Mouse (Mus musculus) heart, embryonic 15.5 days (tissue): ENCODE results near the gene Ctdnep1. TPM values are rescaled to one million over a fixed set of nuclear protein-coding genes. Genes with fewer than 3 reads are reported as not detected.
A peak's percentile ranks its signal among the peaks of the same experiment; 100 is the strongest.
"Not testable (repeated sequence)": the region's sequence is repeated elsewhere in the genome, so short reads cannot be mapped to it uniquely, and the experiment has no call there.

Experiments
- ATAC-seq: fragments of 200-750 bp; cut with Nextera tagmentation; replicated peaks from 2 replicates; pipeline ENCODE4 v1.8.0; 2017; ENCODE audit warnings: low read depth, moderate TSS enrichment; ENCODE audit not compliant: insufficient number of reproducible peaks, insufficient read depth, low FRiP score
- H3K27ac ChIP-seq: fragments of 300-500 bp; sonication (generic); 2 replicates; pipeline ENCODE4 v1.5.1; 2015; ENCODE audit warnings: mild to moderate bottlenecking, inconsistent platforms
- H3K27me3 ChIP-seq: fragments of 300-500 bp; sonication (generic); 2 replicates; pipeline ENCODE4 v1.6.1; 2015; ENCODE audit warnings: inconsistent platforms
- H3K36me3 ChIP-seq: fragments of 300-500 bp; sonication (generic); 2 replicates; pipeline ENCODE4 v1.6.1; 2015; ENCODE audit warnings: mild to moderate bottlenecking, inconsistent platforms
- H3K4me1 ChIP-seq: fragments of 300-500 bp; sonication (generic); replicated peaks from 2 replicates; pipeline ENCODE4 v1.6.1; 2015; ENCODE audit warnings: inconsistent platforms
- H3K4me2 ChIP-seq: fragments of 300-500 bp; sonication (generic); 2 replicates; pipeline ENCODE4 v1.6.1; 2015; ENCODE audit warnings: inconsistent platforms, mild to moderate bottlenecking, moderate library complexity
- H3K4me3 ChIP-seq: fragments of 300-500 bp; sonication (generic); 2 replicates; pipeline ENCODE4 v1.5.1; 2015; ENCODE audit warnings: mild to moderate bottlenecking, inconsistent platforms
- H3K9ac ChIP-seq: fragments of 300-500 bp; sonication (generic); 2 replicates; pipeline ENCODE4 v1.6.1; 2015; ENCODE audit warnings: mild to moderate bottlenecking, inconsistent platforms
- H3K9me3 ChIP-seq: fragments of 300-500 bp; sonication (generic); replicated peaks from 2 replicates; pipeline ENCODE4 v1.6.1; 2016; ENCODE audit warnings: inconsistent platforms
- WGBS: fragments of 180-500 bp; shearing (Covaris S2); methylation state at CpG from one replicate; pipeline ENCODE4 v1.1.7; 2015; ENCODE audit warnings: mixed read lengths; 5-methylcytosine and 5-hydroxymethylcytosine counted together
- polyA plus RNA-seq: library from polyadenylated mRNA; unstranded; fragments of >200 nt; fragmentation: Nextera tagmentation; extraction: Ambion mirVana; gene quantifications from 2 replicates; pipeline ENCODE4 v1.2.1, GENCODE M21; 2015

Gene Ctdnep1
- polyA plus RNA-seq, 1 experiment from 2014 or later: 19.9 TPM

DNA sequence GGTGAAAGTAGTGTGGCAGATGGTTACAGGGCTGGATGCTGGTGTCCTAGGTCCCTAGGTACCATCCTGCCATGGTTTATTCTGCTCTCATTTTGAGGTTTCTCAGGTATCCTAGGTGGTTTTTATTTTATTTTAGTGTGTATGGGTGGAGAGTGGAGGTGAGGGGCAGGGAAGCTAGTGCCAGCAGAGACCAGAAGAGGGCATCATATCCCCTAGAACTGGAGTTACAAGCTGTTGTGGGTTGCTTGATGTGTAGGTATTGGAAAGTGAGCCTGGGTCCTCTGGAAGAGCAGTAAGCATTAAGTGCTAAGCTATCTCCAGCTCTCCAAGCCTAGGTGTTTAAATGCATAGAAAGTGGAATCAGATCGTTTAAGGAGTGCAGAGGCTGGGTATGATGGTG is 28.7 kb upstream of the Ctdnep1 start:
- Histone ChIP-seq H3K9me3 (no peaks in the 10 kb centered on the region), H3K9ac (no peak overlapping the region), H3K4me3 (no peak overlapping the region), H3K27me3 (no peaks in the 10 kb centered on the region), H3K36me3 (no peaks in the 10 kb centered on the region), H3K27ac (no peak overlapping the region), H3K4me1 (peaks cover 18% of the 10 kb centered on the region), H3K4me2 (no peak overlapping the region)
- 37% methylated on average over 1 of the region's 1 CpGs for WGBS
- ATAC-seq: no peak

DNA sequence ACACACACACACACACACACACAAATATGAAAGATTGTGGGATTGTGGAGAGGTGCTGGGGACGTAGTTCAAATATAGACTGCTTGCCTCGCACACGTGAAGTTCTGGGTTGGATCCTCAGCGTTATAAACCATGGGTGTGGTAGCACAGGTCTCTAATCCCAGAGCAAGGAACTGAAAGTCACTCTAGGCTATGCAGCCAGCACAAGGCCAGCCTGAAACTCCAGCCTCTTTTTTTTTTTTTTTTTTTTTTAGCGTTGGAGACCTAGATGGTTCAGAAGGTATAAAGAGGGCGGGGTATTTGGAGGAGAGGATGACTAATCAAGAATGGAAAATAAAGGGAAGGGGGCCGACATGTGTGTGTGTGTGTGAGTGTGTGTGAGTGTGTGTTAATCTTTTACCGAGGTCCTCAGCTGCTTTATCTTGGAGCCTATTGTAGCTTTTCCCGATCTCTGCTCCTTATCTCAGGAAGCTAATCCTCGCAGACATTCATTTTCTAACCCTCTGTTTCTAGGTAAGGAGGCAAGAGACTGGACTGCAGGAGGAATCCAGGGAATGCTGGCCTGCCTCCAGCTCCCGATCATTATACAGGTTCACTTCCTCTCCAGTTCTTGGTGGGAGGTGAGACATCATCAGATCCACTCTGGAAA is 27.6 kb upstream of the Ctdnep1 start:
- WGBS: 35% methylated on average over 11 of the region's 11 CpGs
- Histone ChIP-seq H3K27me3 (no peaks in the 10 kb centered on the region), H3K36me3 (no peaks in the 10 kb centered on the region), H3K9ac (no peak overlapping the region; the same call in 1 of the 2 replicates), H3K4me3 (no peak overlapping the region), H3K4me2 (no peak overlapping the region), H3K27ac (no peak overlapping the region), H3K9me3 (no peaks in the 10 kb centered on the region), H3K4me1 (peaks cover 15% of the 10 kb centered on the region)
- no peak for ATAC-seq

DNA sequence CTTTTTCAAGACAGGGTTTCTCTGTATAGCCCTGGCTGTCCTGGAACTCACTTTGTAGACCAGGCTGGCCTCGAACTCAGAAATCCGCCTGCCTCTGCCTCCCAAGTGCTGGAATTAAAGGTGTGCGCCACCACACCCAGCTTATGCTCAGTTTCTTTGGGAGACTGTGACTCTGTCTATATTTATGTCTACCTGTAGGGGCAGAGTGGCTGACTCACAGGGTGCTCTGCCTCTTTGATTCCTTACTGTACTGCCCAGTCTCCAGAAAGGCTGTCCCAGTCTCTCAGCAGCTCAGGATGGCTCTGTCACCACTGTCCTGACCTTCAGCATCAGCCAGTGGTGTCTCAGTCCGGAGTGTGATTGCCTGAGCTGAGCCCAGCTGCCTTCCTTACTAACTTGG is 25.3 kb upstream of the Ctdnep1 start:
- H3K4me2 ChIP-seq, H3K4me3 ChIP-seq, H3K27ac ChIP-seq, H3K9me3 ChIP-seq, H3K27me3 ChIP-seq, ATAC-seq, H3K9ac ChIP-seq, H3K36me3 ChIP-seq, H3K4me1 ChIP-seq: not testable (repeated sequence)
- WGBS: 79% methylated on average over 4 of the region's 4 CpGs

DNA sequence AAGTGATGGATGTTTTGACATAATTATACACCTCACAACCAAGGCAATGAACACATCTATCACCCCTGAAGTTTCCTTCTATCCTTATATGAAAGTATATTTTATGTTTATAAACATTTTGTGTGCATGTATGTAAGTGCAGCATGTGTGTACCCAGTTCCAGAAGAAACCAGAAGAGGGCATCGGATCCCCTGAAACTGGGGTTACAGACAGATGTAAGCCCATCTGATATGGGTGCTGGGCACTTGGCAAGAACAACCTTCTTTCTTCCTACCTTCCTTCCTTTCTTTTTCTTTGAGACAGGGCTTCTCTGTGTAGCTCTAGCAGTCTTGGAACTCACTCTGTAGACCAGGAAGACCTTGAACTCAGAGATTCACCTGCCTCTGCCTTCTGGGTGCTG is 24.7 kb upstream of the Ctdnep1 start:
- WGBS: 86% methylated on average over 1 of the region's 1 CpGs

DNA sequence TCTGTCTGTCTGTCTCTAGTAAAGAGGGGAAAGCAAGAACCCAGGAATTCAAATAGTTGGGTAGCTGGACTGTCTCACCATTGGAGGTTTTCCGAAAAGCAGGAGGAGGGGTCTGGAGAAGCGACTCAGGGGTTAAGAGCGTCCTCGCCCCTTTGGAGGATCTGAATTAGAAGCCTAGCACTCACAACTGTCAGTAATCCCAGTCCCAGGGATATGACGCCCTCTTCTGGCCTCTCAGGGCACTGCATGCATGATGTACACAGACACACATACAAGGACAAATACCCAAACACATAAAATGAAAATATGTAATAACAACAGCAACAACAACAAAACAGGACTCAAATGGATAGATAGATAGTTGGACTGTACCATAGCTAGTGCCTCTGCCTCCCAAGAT is 20.3 kb upstream of the Ctdnep1 start:
- Histone ChIP-seq H3K9ac (no peak overlapping the region), H3K4me1 (peaks cover 7% of the 10 kb centered on the region), H3K27me3 (peaks cover 50% of the 10 kb centered on the region), H3K4me3 (no peak overlapping the region), H3K9me3 (no peaks in the 10 kb centered on the region), H3K4me2 (no peak overlapping the region), H3K36me3 (no peaks in the 10 kb centered on the region), H3K27ac (no peak overlapping the region)
- 35% methylated on average over 5 of the region's 5 CpGs for WGBS
- no peak for ATAC-seq

More for the DNA sequence above, 24.7 kb upstream of the Ctdnep1 start:
- Histone ChIP-seq H3K9ac (no peak overlapping the region), H3K27me3 (peaks cover 9% of the 10 kb centered on the region; the same call in 1 of the 2 replicates), H3K36me3 (no peaks in the 10 kb centered on the region), H3K9me3 (no peaks in the 10 kb centered on the region), H3K27ac (no peak overlapping the region), H3K4me2 (no peak overlapping the region), H3K4me1 (peaks cover 6% of the 10 kb centered on the region; the same call in 1 of the 2 replicates), H3K4me3 (no peak overlapping the region)
- ATAC-seq: no peak

DNA sequence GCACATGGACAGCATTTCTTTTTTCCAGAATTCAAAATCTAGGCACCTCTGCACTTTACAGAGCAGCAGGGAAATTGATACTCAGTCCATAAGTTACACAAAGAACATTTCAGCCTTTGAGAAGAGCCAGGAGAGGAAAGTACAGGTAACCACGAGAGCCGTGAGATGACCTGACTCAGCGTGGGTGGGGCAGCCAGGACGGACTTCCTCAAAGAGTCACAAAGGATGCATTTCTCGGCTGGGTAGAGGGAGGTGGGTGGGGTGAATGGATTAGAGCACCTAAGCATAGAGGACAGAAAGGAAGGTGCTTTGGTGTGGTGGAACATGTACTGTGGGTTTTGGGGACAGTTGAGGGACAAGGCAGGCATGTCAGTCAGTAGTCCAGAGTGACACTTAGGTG is 19.1 kb upstream of the Ctdnep1 start:
- Histone ChIP-seq H3K9ac (no peak overlapping the region), H3K4me1 (peaks cover 18% of the 10 kb centered on the region), H3K4me3 (no peak overlapping the region), H3K27me3 (peaks cover 62% of the 10 kb centered on the region), H3K27ac (no peak overlapping the region), H3K4me2 (no peak overlapping the region), H3K9me3 (no peaks in the 10 kb centered on the region), H3K36me3 (no peaks in the 10 kb centered on the region)
- 38% methylated on average over 5 of the region's 5 CpGs for WGBS
- ATAC-seq: no peak

DNA sequence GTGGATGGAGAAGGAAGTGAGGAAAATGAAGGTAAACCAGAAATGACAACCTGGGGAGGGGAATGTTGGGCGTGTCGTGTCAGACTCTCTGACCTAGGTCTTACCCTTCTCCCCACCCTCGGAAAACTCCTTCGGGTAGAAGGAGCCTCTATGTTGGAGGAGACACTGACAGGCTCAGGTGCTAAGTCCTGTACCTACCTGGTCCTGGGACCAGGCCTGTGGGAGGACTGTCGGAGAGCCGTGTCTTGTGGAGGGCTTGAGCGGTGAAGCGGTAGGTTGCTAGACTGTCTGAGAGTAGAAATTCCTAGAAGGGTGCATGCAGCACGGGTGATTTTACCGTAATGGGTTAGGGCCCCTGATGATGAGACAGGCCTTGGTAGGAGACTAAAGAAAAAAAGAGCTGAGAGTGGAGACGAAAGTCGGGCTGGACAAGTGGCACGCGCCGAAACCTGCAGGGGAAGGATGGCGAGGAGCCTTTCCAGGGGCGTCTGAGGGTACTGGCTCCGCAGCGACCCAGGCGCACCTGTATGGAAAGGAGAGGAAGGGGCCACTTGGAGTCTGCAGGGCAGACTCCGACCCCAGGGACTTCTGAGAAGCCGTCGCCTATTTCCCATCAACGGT is 16.2 kb upstream of the Ctdnep1 start, which contains the start of gene Cldn7:
Gene Cldn7 (plus strand): TSS at position 130 of the 621 bp plus-strand sequence.
- Histone ChIP-seq H3K4me1 (peaks cover 20% of the 10 kb centered on the region), H3K4me2 (peak within 1 kb of the TSS; percentile 84), H3K9me3 (no peaks in the 10 kb centered on the region), H3K4me3 (peak within 1 kb of the TSS; percentile 51), H3K36me3 (peaks cover 17% of the 10 kb centered on the region), H3K27me3 (peaks cover 68% of the 10 kb centered on the region), H3K9ac (no peak within 1 kb of the TSS), H3K27ac (no peak within 1 kb of the TSS)
- 12% methylated on average over 24 of the region's 24 CpGs for WGBS
- 0 out of 2 replicates have a peak, but pooled peaks have one; percentile 6 for ATAC-seq

DNA sequence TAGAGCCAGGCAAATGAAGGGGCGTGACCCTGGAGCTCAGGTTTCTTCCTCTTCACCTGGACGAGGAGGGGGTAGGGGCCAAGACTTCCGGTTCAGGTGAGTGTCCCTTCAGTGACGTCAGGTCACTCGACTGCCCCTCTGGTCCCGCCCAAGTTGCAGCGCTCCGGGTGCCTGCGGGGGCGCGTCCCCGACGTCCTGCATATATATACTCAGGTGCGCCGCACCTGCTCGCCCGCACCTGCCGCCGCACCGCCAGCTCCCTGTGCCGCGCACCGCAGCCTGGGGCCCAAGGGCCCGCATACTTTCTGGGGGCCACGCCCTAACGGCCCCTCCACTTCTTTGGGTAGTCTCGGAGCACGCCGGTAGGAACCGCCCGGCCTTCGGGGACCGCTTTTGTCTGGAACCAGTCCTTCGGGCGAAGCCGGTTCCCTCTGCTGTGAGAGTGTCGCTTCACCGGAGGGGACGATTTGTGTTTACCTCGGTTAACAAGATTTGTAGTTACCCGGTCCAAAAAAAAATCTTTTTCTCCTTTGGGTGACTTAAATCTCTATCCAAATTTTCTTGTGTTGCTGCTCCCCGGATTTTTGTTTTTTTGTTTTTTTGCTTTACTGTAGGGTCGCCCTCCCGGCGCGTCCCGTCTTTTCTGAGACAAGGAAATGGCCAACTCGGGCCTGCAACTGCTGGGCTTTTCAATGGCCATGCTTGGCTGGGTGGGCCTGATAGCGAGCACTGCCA is 15.5 kb upstream of the Ctdnep1 start:
- peak overlapping the region; percentile 51 for H3K4me3 ChIP-seq
- H3K4me2 ChIP-seq: peak overlapping the region; percentile 84
- ATAC-seq: 0 out of 2 replicates have a peak, but pooled peaks have one; percentile 12
- H3K9me3 ChIP-seq: no peaks in the 10 kb centered on the region
- 3% methylated on average over 49 of the region's 49 CpGs for WGBS
- peaks cover 20% of the 10 kb centered on the region for H3K4me1 ChIP-seq
- peaks cover 68% of the 10 kb centered on the region for H3K27me3 ChIP-seq
- no peak overlapping the region for H3K27ac ChIP-seq
- H3K9ac ChIP-seq: no peak overlapping the region
- peaks cover 23% of the 10 kb centered on the region for H3K36me3 ChIP-seq

DNA sequence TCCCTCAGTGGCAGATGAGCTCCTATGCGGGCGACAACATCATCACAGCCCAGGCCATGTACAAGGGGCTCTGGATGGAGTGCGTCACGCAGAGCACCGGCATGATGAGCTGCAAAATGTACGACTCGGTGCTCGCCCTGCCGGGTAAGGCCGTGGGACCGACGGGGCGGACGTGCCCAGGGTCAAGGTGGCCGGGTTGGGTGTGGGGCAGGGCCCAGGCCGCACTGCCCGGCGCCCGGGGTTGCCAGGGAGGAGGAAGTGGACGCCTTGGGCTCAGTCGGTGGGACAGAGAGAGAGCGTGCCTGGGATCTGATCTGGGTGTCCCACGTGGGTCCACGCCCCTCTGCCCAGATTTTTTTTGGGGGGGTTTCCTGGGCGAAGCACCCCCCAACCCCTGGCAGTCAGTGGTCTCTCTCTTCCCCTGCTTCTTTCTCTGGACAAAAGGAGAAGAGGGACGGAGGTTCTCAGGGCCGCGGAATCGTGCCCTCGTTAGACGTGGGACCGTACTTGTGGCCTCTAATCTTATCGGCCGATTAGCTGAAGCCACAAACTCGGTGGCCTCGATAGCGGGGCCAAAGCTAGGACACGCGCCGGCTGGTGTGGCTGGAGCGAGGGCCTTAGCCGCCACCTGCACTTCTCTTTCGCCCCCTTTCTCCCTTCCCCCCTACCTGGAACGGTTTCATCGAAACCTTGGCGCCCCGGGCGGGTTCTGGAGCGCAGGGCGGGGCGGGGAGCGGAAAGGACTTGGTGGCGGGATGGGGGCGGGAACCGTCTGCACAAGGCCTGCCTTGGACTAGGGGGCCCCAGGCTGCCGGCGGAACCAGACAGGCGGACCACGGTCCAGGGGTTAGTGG is 14.7 kb upstream of the Ctdnep1 start:
- Histone ChIP-seq H3K27me3 (peaks cover 65% of the 10 kb centered on the region), H3K27ac (no peak overlapping the region), H3K9ac (peak overlapping the region; percentile 51), H3K36me3 (peaks cover 23% of the 10 kb centered on the region), H3K9me3 (no peaks in the 10 kb centered on the region), H3K4me1 (peaks cover 20% of the 10 kb centered on the region), H3K4me2 (peak overlapping the region; percentile 84), H3K4me3 (peak overlapping the region; percentile 51)
- peak; percentile 64 for ATAC-seq
- 1% methylated on average over 53 of the region's 59 CpGs for WGBS

DNA sequence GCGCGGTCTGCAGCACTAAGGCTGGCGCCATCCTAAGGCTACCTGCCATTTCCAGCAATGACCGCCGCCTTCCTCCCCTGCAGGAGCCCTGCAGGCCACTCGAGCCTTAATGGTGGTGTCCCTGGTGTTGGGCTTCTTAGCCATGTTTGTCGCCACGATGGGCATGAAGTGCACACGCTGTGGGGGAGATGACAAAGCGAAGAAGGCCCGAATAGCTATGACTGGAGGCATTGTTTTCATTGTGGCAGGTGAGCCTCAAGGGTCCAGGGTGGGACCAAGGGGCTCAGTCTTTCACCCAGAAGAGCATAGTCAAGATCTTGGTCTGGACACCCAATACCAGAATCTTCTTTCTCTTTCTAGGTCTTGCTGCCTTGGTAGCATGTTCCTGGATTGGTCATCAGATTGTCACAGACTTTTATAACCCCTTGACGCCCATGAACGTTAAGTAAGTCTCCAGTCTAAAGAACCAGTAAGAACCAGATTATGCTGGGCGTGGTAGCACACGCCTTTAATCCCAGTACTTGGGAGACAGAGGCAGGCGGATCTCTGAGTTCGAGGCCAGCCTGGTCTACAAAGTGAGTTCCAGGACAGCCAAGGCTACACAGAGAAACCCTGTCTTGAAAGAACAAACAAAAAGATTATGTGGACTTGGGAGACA is 14.0 kb upstream of the Ctdnep1 start:
- H3K4me3 ChIP-seq: peak overlapping the region; percentile 51
- H3K27me3 ChIP-seq: peaks cover 58% of the 10 kb centered on the region
- H3K9me3 ChIP-seq: no peaks in the 10 kb centered on the region
- H3K4me2 ChIP-seq: peak overlapping the region; percentile 84
- WGBS: 36% methylated on average over 17 of the region's 17 CpGs
- no peak for ATAC-seq
- peaks cover 24% of the 10 kb centered on the region for H3K36me3 ChIP-seq
- no peak overlapping the region for H3K27ac ChIP-seq
- H3K9ac ChIP-seq: peak overlapping the region; percentile 51
- peaks cover 20% of the 10 kb centered on the region for H3K4me1 ChIP-seq
